Mouse (Mus musculus) C2C12 (cell line): ENCODE results near the gene Rftn2.

ENCODE experiments used
- CTCF ChIP-seq: IDR thresholded peaks from one replicate; pipeline ENCODE4 v1.5.1; 2011; ENCODE audit not compliant: control insufficient read depth, insufficient read depth, insufficient read length
- MAX ChIP-seq: IDR thresholded peaks from one replicate; pipeline ENCODE4 v1.6.1; 2011; ENCODE audit warnings: mild to moderate bottlenecking, control low read depth

DNA sequence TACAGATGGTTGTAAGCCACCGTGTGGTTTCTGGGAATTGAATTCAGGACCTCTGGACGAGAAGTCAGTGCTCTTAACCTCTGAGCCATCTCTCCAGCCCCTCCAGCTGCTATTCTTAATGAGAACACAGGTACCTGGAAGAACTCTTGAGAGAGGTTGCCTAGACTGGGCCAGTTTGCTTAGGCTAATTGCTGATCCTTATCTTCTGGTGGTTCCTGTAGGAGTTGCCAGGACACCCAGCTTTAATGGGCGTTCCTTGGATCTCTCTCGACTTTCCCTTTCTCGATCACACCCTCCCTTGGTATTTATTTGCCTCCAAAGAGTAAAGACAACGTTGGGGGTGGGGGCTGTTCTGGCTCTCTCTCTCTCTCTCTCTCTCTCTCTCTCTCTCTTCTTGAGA, 13.1 kb downstream of the Rftn2 start:
- no peak for TF ChIP-seq CTCF
- no peak for TF ChIP-seq MAX
